13 mouse cellular contexts compared by ENCODE assay signal in genomic region chr6:28142332-28142731, GRCm38 (mm10). TPM values are rescaled to one million over a fixed set of nuclear protein-coding genes. Genes with fewer than 3 reads are reported as not detected.
DNase-seq lines count a peak whose midpoint lies in the region; ATAC-seq and TF ChIP-seq lines count a peak whose summit lies in the region.
"Had no signal": no experiment of that assay in that cellular context is flagged by ENCODE, and none has a peak within 500 bp of the region (broad histone marks: within the 10 kb centered on the region; RNA-seq: fewer than 3 reads in every experiment).

No protein-coding gene starts in this region.

- intact Hi-C loops in gastrocnemius, postnatal 14 days (cut with DNase I; ENCODE audit: low total_unique reads), result no loop called here
- intact Hi-C loops in heart, postnatal 36 days (cut with DNase I), result no loop called here

- H3K27ac ChIP-seq in kidney, embryonic 15.5 days, result no peak overlapping the region
- H3K27ac ChIP-seq in embryonic facial prominence, embryonic 12.5 days, result no peak overlapping the region
- no peak overlapping the region for H3K27ac ChIP-seq in midbrain, embryonic 14.5 days (replicated peaks; ENCODE audit: low read depth, low read length)
- H3K27ac ChIP-seq: heart, embryonic 15.5 days had no signal

- peaks cover 3% of the 10 kb centered on the region; the same call in 1 of the 2 replicates for H3K27me3 ChIP-seq in kidney, embryonic 15.5 days
- H3K27me3 ChIP-seq in Patski, result peaks cover 26% of the 10 kb centered on the region
- H3K27me3 ChIP-seq in embryonic facial prominence, embryonic 12.5 days, result 0 out of 2 replicates have a peak, but pooled peaks cover 7% of the 10 kb centered on the region
- no peaks in the 10 kb centered on the region for H3K27me3 ChIP-seq in midbrain, embryonic 14.5 days (ENCODE audit: control insufficient read depth, insufficient read depth, low read length)

- ATAC-seq in kidney, embryonic 15.5 days (replicated peaks; ENCODE audit: low FRiP score), result peak; percentile 82
- ATAC-seq in Patski, result no peak
- ATAC-seq in embryonic facial prominence, embryonic 12.5 days (ENCODE audit: insufficient number of reproducible peaks, insufficient read depth, low FRiP score, low TSS enrichment), result peak; percentile 79; the same call in 1 of the 2 replicates
- ATAC-seq in midbrain, embryonic 14.5 days (ENCODE audit: low FRiP score, low TSS enrichment), result no peak

- DNase-seq in kidney, postnatal 14 days, result no peak
- no peak for DNase-seq in Patski (ENCODE audit: low read depth, low spot score)
- DNase-seq in midbrain, embryonic 14.5 days, result peak; percentile 60
- DNase-seq in gastrocnemius, postnatal 14 days, result no peak
- DNase-seq in ovary, postnatal 36 days (ENCODE audit: low spot score), result no peak
- DNase-seq in heart, postnatal 36 days, result no peak
- DNase-seq: adrenal gland, adult 8-10 months; cerebellum, adult 2 months; kidney, adult 8-10 months; lung, adult 2 months had no signal

- in situ Hi-C loops in Patski (cut with MboI; ENCODE audit: low pct_unique_long_range_greater_than_20kb), result no loop called here

- H3K9ac ChIP-seq in kidney, embryonic 15.5 days, result no peak overlapping the region
- H3K9ac ChIP-seq in embryonic facial prominence, embryonic 12.5 days, result no peak overlapping the region
- H3K9ac ChIP-seq in midbrain, embryonic 14.5 days (replicated peaks; ENCODE audit: low read length), result no peak overlapping the region
- H3K9ac ChIP-seq: heart, embryonic 15.5 days had no signal

- no peak overlapping the region for H3K4me3 ChIP-seq in kidney, embryonic 15.5 days (replicated peaks)
- H3K4me3 ChIP-seq in embryonic facial prominence, embryonic 12.5 days, result no peak overlapping the region
- no peak overlapping the region for H3K4me3 ChIP-seq in midbrain, embryonic 14.5 days (replicated peaks; ENCODE audit: low read depth, low read length)
- H3K4me3 ChIP-seq: heart, embryonic 15.5 days had no signal

- H3K36me3 ChIP-seq in kidney, embryonic 15.5 days, result no peaks in the 10 kb centered on the region
- no peaks in the 10 kb centered on the region for H3K36me3 ChIP-seq in embryonic facial prominence, embryonic 12.5 days
- no peaks in the 10 kb centered on the region for H3K36me3 ChIP-seq in midbrain, embryonic 14.5 days (ENCODE audit: control insufficient read depth, insufficient read depth, low read length)
- H3K36me3 ChIP-seq: heart, embryonic 15.5 days had no signal

- H3K9me3 ChIP-seq in kidney, embryonic 15.5 days (replicated peaks), result no peaks in the 10 kb centered on the region
- H3K9me3 ChIP-seq in embryonic facial prominence, embryonic 12.5 days, result no peaks in the 10 kb centered on the region
- H3K9me3 ChIP-seq in midbrain, embryonic 14.5 days (ENCODE audit: control insufficient read depth, low read length), result no peaks in the 10 kb centered on the region
- H3K9me3 ChIP-seq: heart, embryonic 15.5 days had no signal

- H3K4me1 ChIP-seq in kidney, embryonic 15.5 days, result no peaks in the 10 kb centered on the region
- no peaks in the 10 kb centered on the region for H3K4me1 ChIP-seq in embryonic facial prominence, embryonic 12.5 days
- H3K4me1 ChIP-seq in midbrain, embryonic 14.5 days (ENCODE audit: control insufficient read depth, insufficient read depth, low read length), result no peaks in the 10 kb centered on the region
- H3K4me1 ChIP-seq: heart, embryonic 15.5 days had no signal

- TF ChIP-seq CTCF in Patski (IDR thresholded peaks at IDR 0.05), result peak; percentile 13

- no peak overlapping the region for H3K4me2 ChIP-seq in kidney, embryonic 15.5 days
- no peak overlapping the region for H3K4me2 ChIP-seq in embryonic facial prominence, embryonic 12.5 days (replicated peaks)
- H3K4me2 ChIP-seq in midbrain, embryonic 14.5 days (ENCODE audit: low read length), result no peak overlapping the region
- H3K4me2 ChIP-seq: heart, embryonic 15.5 days had no signal

- 6% methylated on average over 2 of the region's 2 CpGs for WGBS in kidney, embryonic 15.5 days
- 9% methylated on average over 2 of the region's 2 CpGs for WGBS in embryonic facial prominence, embryonic 12.5 days
- WGBS in midbrain, embryonic 14.5 days, result 4% methylated on average over 2 of the region's 2 CpGs

- POLR2A ChIA-PET in Patski (lab: Charles Lee), result no interaction called here

- CTCF ChIA-PET in Patski (lab: Charles Lee), result no interaction called here

RNA-seq across cellular contexts. Expression of gene Grm8, which starts 7.4 kb away (rescaled TPM):
- 0.32 and 0.45 TPM in 2 replicates for polyA plus RNA-seq in kidney, embryonic 15.5 days (2015; fragmentation: Nextera tagmentation; extraction: Ambion mirVana)
- polyA plus RNA-seq in Patski (2021), result not detected
- polyA plus RNA-seq in embryonic facial prominence, embryonic 12.5 days (2016; fragmentation: Nextera tagmentation; extraction: Ambion mirVana), result 2.0 and 2.6 TPM in 2 replicates
- 10.0 and 12.1 TPM in 2 replicates for polyA plus RNA-seq in midbrain, embryonic 14.5 days (2014; fragmentation: Nextera tagmentation; extraction: Ambion mirVana)
- total RNA-seq in gastrocnemius, postnatal 14 days (2021), result under 1 TPM; 0.21 to 0.38 TPM
- total RNA-seq in heart, postnatal 36 days (2021), result not detected
- polyA plus RNA-seq: lung, adult 2 months had no signal

Comparison
In these comparisons a context has a peak if more than half of its experiments do, and no peak if none do; other contexts are left out.
1. ATAC-seq: peak in kidney, embryonic 15.5 days (single experiment) and embryonic facial prominence, embryonic 12.5 days (single experiment); none in Patski (single experiment) and midbrain, embryonic 14.5 days (single experiment).